Mouse (Mus musculus): Measurements from ENCODE around the gene Nfkbid. TPM values are rescaled to one million over a fixed set of nuclear protein-coding genes. Genes with fewer than 3 reads are reported as not detected.

Gene Nfkbid
- total and polyA plus RNA-seq, 3 experiments: 144 to 197 (median 161) TPM

GRCm38 (mm10) chr7:30421890-30422435, 431 bp downstream of the Nfkbid start (continued):
- TF ChIP-seq IRF4 (IDR thresholded peaks at IDR 0.05; ENCODE audit: low read depth, low read length) (peak; percentile 97), EP300 (IDR thresholded peaks at IDR 0.05; ENCODE audit: low read length) (peak; percentile 73), MAX (IDR thresholded peaks at IDR 0.05; ENCODE audit: low read length) (peak; percentile 81), ETS1 (conservative IDR thresholded peaks at IDR 0.05; ENCODE audit: low read depth, low read length) (peak; percentile 98), ZNF384 (IDR thresholded peaks at IDR 0.05; ENCODE audit: low read depth, low read length) (no peak), MYC (IDR thresholded peaks at IDR 0.05; ENCODE audit: low read depth, low read length) (peak; percentile 76), USF1 (IDR thresholded peaks at IDR 0.05; ENCODE audit: low read depth, low read length) (no peak), CTCF (conservative IDR thresholded peaks at IDR 0.05 in 1 of 2, IDR thresholded peaks at IDR 0.05 in 1 of 2; ENCODE audit: low read depth in 2 of 2, low read length in 2 of 2) (no peak), ZMIZ1 (IDR thresholded peaks at IDR 0.05; ENCODE audit: low read depth, low read length) (no peak)

- Histone ChIP-seq H3K9me3 (replicated peaks; ENCODE audit: low read length) (peaks cover 8% of the 10 kb centered on the region), H3K9ac (ENCODE audit: insufficient read depth, low read depth) (peak overlapping the region; percentile 85), H3K27me3 (replicated peaks) (no peaks in the 10 kb centered on the region), H3K4me2 (ENCODE audit: insufficient read depth, low read depth, poor library complexity, severe bottlenecking) (peak overlapping the region; percentile 82), H3K79me2 (replicated peaks; ENCODE audit: control insufficient read depth, extremely low read depth, insufficient read depth, poor library complexity, severe bottlenecking) (peaks cover 22% of the 10 kb centered on the region), H3K4me1 (ENCODE audit: control insufficient read depth in 1 of 2, insufficient read depth in 2 of 2) (peaks cover 9 to 67% of the 10 kb centered on the region in 2 experiments), H3K27ac (ENCODE audit: insufficient read depth, low read depth) (peak overlapping the region; percentile 61), H3K36me3 (replicated peaks in 1 of 2; ENCODE audit: control insufficient read depth in 1 of 2, insufficient read depth in 1 of 2, low read length in 1 of 2) (peaks cover 37 to 55% of the 10 kb centered on the region in 2 experiments), H3K4me3 (replicated peaks in 1 of 3; ENCODE audit: low read depth in 2 of 3, low read length in 2 of 3, poor library complexity in 1 of 3) (peak overlapping the region; percentile 85 to 93 (median 92))
- dilution Hi-C loops (cut with MboI; ENCODE audit: extremely low pct_ligation_motif_present, extremely low pct_unique_long_range_greater_than_20kb, low sequenced_read_pairs): no loop called here
- in situ Hi-C loops (cut with MboI; ENCODE audit: low pct_ligation_motif_present, low pct_unique_long_range_greater_than_20kb, low sequenced_read_pairs): no loop called here
- DNase-seq (ENCODE audit: extremely low read depth): no peak
- TF ChIP-seq MAZ (IDR thresholded peaks at IDR 0.05; ENCODE audit: low read depth, low read length) (no peak), CHD2 (IDR thresholded peaks at IDR 0.05; ENCODE audit: low read length) (no peak), POLR2A (IDR thresholded peaks at IDR 0.05; ENCODE audit: low read depth, low read length) (no peak), ELF1 (IDR thresholded peaks at IDR 0.05; ENCODE audit: low read depth, low read length) (no peak), HCFC1 (IDR thresholded peaks at IDR 0.05; ENCODE audit: low read depth, low read length) (no peak), E2F4 (IDR thresholded peaks at IDR 0.05; ENCODE audit: insufficient replicate concordance, low read depth, low read length) (no peak)
These were observed 1.0 kb downstream of the Nfkbid start for GRCm38 (mm10) chr7:30422560-30422959.

DNA sequence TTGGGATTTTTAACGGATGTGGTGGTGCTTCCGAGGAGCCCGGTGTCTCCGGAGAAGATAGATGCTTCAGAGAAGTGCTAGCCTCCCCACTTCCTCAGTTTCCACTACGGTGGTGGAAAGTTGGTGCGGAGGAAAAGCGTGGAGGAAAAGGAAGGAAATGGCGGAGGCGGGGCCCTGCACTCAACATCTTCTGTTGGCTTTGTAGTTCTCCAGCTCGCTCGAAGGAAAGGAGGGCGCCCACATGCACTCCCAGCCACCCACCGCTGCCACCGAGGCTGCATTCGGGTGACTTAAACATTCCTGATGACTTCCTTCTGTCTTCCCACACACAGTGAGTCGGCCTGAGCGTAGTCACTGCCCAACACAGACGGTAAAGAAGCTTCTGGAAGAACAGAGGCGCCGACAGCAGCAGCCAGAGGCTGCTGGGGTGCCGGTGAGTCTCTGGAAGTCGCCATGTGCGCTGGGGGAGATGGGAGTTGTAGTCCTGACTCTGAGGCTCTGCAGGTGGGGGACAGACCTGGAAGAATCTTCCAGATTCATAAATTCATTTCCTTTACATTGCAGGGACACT, 1.6 kb downstream of the Nfkbid start:
- peaks cover 9 to 66% of the 10 kb centered on the region in 2 experiments for H3K4me1 ChIP-seq (ENCODE audit: control insufficient read depth in 1 of 2, insufficient read depth in 2 of 2)
- H3K9me3 ChIP-seq (replicated peaks; ENCODE audit: low read length): peaks cover 8% of the 10 kb centered on the region
- peaks cover 22% of the 10 kb centered on the region for H3K79me2 ChIP-seq (replicated peaks; ENCODE audit: control insufficient read depth, extremely low read depth, insufficient read depth, poor library complexity, severe bottlenecking)
- H3K27ac ChIP-seq (ENCODE audit: insufficient read depth, low read depth): peak overlapping the region; percentile 61; the same call in 1 of the 2 replicates
- H3K9ac ChIP-seq (ENCODE audit: insufficient read depth, low read depth): peak overlapping the region; percentile 85
- dilution Hi-C loops (cut with MboI; ENCODE audit: extremely low pct_ligation_motif_present, extremely low pct_unique_long_range_greater_than_20kb, low sequenced_read_pairs) (no loop called here), in situ Hi-C loops (cut with MboI; ENCODE audit: low pct_ligation_motif_present, low pct_unique_long_range_greater_than_20kb, low sequenced_read_pairs) (no loop called here)
- peaks cover 42 to 60% of the 10 kb centered on the region in 2 experiments for H3K36me3 ChIP-seq (replicated peaks in 1 of 2; ENCODE audit: control insufficient read depth in 1 of 2, insufficient read depth in 1 of 2, low read length in 1 of 2)
- no peaks in the 10 kb centered on the region for H3K27me3 ChIP-seq (replicated peaks)
- TF ChIP-seq MXI1 (IDR thresholded peaks at IDR 0.05; ENCODE audit: low read depth, low read length) (peak; percentile 60; the same call in 1 of the 2 replicates), TCF12 (IDR thresholded peaks at IDR 0.05; ENCODE audit: low read depth, low read length) (0 out of 2 replicates have a peak, but pooled peaks have one; percentile 8), CHD1 (IDR thresholded peaks at IDR 0.05; ENCODE audit: low read depth, low read length) (no peak), SMC3 (IDR thresholded peaks at IDR 0.05; ENCODE audit: low read depth, low read length) (no peak), NELFE (IDR thresholded peaks at IDR 0.05; ENCODE audit: low read depth, low read length) (no peak; the same call in 1 of the 2 replicates), HCFC1 (IDR thresholded peaks at IDR 0.05; ENCODE audit: low read depth, low read length) (peak; percentile 76)
- peak overlapping the region; percentile 82 for H3K4me2 ChIP-seq (ENCODE audit: insufficient read depth, low read depth, poor library complexity, severe bottlenecking)
- peak overlapping the region; percentile 85 to 93 (median 92) for H3K4me3 ChIP-seq (replicated peaks in 1 of 3; ENCODE audit: low read depth in 2 of 3, low read length in 2 of 3, poor library complexity in 1 of 3)
- DNase-seq (ENCODE audit: extremely low read depth): no peak
